Mouse (Mus musculus) gastrocnemius, adult 18-20 months (tissue): ENCODE results near the gene Gm13420. TPM values are rescaled to one million over a fixed set of nuclear protein-coding genes. Genes with fewer than 3 reads are reported as not detected.
"Not testable (repeated sequence)": the region's sequence is repeated elsewhere in the genome, so short reads cannot be mapped to it uniquely, and the experiment has no call there.

Source experiments
- DNase-seq: peaks from one replicate; pipeline ENCODE4 v3.0.0; 2021; ENCODE audit warnings: low spot score
- long read RNA-seq, 2 experiments: library from polyadenylated mRNA; stranded (forward); transcript quantifications; one replicate each; pipeline ENCODE4 v2.0.0; 2021
- total RNA-seq, 2 experiments: library from RNA; stranded (reverse); gene quantifications; 2 replicates each; pipeline ENCODE4 v1.2.3; 2021

The Gm13420 gene
- total RNA-seq, result not detected
- long read RNA-seq, experiment 1, result 0 reads
- long read RNA-seq, experiment 2, result 0 reads

- no peak for DNase-seq
Measured at GRCm38 (mm10) chr2:29751497-29751896, at the start of gene Gm13420. TSS of gene Gm13420 (minus strand) at chr2:29751685.

DNA sequence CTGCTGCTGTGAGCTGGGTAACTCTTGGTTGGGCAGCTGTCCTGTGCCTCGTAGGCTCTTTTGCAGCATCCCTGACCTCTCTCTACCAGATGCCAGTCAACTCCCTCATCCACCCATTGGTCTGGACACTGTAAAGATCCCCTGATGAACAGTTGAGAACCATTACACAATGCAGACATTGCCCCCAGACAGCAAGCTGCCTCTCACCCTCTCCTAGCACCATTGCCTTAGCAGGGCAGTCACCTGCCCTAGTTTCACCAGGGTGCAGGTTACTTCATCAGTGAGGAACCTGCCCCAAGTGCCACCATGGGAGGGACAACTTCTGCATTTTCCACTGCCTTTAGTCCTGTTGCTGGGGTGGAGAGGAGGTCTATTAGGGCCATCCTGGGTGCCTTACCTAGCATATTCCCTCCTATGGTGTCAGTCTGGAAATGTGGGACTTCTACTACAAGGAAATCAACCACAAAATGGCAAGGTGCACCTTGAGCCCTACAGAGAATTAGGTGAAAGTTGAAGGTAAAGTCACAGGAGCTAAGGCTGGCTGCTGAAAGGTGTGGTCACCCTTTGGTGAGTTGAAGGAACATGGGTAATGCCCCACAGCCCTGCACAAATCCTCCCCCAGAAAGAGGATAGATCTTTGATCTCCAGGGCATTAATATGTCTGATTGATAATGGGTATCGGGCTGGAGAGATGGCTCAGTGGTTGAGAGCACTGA lies 41.4 kb upstream of the Gm13420 start:
- no peak for DNase-seq

DNA sequence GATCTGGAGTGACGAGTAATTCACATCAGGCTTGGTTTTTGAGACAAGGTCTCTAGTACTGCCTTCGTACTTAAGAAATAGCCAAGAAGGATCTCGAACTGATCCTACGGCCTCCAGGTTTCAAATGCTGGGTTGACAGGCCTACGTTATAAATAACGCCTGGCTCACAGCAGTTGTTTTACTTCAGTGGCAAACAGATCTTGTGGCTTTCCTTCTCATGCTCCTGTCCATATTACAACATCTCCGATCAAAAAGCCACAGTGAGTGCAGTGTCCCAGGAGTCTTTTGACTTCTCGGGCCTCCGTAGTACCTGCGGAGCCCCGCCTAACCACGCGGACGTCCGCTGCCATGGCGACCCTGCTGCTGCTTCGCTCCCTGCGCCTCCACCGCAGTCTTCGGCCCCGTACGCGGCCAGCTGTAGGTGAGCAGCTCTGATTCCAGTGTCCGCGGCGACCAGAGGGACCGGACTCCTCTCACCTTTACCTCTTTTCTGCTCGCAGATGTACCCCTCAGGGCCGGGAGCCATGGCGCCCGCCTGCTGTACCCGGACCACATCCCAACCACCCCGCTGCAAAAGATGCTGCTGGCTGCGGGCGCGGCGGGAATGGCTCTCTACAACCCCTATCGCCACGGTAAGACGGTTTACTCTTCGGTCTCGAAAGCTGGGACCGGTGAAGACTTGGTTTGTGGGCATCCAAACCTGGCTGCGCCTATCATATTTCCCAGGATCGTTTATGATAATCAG lies 36.6 kb upstream of the Gm13420 start, which contains the start of gene Trub2:
Trub2 (minus strand) TSS at position 566 of the 745 bp plus-strand sequence.
- DNase-seq, result peak; percentile 82

DNA sequence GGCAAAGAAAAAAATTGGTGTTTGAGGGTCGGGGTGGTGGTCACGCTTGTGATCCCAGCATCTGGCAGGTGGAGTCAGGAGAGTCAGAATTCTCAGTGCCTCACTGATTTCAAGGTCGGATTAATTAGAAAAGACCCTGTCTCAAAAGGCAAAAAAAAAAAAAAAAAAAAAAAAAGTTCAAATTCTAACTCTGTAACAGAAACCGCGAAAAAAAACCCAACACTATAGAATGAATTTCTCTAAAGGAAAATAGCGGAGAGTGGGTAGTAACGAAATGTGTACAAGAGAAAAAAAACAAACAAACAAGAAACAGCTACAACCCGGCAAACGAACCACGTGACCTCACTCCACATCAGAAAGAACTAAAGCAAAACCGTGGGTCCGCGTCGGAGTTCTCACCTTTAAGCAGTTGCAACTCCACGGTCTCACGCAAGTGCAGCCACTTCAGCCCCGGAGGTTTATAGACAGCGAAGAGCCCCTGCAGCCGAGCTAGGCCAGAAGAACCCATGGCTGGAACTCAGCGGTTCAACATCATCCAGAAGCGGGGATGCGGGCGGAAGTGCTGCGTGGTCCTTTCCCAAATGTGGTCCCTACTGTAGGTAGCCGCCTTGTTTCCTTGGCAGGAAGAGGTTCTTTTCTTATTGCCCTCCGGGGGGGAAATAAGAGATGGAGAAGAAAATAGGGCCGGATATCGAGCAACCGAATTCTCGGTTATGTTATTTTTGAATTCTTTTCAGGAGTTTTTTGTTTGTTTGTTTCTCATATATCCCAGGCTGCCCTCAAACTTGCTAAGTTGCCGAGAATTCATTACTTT lies 35.8 kb upstream of the Gm13420 start, which contains the start of gene Coq4:
Coq4 (plus strand) TSS at position 390 of the 814 bp plus-strand sequence.
- peak; percentile 93 for DNase-seq

GRCm38 (mm10) chr2:29784290-29784689 lies 32.8 kb upstream of the Gm13420 start:
- no peak for DNase-seq

DNA sequence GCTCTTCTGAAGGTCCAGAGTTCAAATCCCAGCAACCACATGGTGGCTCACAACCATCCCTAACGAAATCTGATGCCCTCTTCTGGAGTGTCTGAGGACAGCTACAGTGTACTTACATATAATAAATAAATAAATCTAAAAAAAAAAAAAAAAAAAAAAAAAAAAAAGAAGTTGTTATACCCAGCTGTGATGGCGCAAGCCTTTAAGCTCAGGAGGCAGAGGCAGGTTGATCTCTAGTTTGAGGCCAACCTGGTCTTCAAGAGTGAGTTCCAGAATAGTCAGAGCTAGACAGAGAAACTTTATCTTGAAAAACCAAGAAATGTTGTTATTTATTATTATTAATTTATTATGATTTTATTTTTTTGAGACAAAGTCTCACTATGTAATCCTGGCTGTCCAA lies 29.8 kb upstream of the Gm13420 start:
- DNase-seq, result not testable (repeated sequence)

DNA sequence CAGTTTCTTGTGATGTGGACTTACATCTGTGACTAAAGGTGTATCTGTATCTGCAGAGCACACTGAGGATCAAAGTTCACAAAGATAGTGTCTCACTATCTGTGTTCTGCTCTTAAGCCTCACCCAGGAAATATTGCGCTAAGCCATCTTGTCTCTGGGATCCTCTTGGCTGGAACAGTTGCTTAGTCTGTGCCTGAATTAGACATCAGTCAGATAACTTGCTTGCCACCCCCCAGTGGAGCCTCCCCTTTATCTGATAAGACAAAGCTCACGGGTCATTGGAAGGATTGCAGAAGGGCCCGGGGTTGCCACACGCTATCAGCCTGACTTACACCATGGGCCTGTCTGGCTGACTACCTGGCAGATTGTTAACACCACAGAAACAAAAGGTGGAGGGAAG lies 21.8 kb upstream of the Gm13420 start:
- no peak for DNase-seq

DNA sequence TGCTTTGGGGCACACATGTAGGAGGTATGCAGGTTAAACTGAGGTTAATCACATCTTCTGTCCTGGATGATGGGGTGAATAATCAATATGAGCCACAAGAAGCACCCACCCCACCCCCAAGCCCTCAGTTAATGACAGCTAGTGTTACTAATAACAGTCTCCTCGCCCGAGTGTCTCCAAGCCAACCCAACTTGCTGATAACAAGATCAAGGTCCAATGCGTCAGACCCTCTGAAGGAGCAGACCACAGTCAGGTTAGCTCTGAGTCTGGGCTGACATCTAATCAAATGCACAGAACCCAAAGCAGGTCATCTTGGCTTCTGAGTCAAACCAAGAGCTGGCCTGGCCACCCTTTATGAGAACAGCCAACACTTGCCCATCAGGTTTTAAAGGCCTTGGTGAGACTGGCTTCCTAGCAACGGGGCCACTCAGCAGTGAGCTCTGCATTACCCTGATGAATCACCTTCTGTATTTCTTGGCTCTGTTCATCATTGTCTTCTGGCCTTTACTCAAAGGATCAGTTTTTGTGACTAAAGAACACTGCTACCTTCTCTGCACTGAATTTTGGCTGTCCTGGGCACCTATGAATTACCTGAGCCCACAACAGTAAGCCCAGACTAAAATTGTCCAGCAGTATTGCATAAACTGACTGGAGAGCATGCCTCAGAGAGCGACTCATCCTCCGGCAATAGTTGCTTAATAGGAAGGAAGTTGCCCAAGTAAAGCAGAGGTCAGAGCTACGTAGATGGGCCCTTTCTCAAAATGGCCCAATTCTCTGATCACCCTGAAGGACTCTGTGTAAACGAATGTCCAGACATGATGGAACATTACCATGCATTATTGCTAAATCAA lies 20.4 kb upstream of the Gm13420 start:
- no peak for DNase-seq

DNA sequence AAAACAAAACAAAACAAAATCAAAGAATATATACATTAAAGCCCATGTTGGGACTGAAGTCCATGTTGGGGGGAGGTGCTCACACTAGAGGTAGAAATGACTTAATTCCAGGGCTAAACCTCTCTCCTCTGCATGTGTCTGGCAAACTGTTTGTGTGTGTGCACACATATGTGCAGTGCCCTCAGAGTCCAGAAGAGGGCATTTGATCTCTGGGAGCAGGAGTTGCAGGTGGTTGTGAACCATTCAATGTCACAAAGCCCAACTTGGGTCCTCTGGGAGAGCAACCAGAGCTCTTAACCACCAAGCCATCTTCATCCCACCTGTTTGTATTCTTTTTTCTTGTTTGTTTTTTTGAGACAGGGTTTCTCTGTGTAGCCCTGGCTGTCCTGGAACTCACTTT lies 18.7 kb upstream of the Gm13420 start:
- DNase-seq, result no peak

DNA sequence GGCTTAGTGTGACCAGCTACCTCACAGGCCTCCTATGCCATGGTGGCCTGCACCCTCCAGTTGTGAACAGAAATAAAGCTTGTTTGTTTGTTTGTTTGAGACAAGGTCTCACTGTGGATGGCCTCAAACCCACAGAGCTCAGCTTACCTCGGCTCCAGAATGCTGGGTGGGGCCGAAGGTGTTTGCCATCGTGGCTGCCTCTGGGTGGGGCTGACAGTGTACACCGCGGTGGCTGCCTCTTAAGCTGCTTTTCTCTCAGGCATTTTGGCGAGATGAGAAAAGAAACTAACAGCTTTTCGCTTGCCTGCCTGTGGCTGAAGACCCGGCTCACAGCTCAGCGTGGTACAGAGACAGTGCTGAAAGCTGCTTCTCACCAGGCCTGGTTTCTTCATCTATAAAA lies 17.4 kb upstream of the Gm13420 start:
- DNase-seq, result no peak

- DNase-seq, result no peak
Measured at GRCm38 (mm10) chr2:29767976-29768709, 16.7 kb upstream of the Gm13420 start.

DNA sequence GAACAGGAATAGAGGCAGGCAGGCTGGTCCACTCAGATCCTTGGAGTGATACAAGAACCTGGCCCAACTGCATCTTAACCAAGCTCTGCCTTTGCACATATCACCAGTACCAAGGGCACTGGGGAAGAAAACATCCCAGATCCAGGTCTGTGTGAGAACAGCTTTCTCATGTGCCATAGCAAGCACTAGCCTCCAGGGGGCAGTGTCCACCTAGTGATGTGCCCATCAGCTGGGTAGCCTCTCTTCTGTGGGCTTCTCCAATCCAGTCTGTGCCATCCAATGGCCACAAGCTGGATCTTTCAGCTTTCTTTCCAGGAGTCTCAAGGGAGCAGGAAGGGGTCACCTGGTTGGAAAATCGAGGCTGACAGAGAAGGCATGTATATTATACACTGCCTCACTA lies 13.3 kb upstream of the Gm13420 start:
- peak; percentile 57 for DNase-seq

DNA sequence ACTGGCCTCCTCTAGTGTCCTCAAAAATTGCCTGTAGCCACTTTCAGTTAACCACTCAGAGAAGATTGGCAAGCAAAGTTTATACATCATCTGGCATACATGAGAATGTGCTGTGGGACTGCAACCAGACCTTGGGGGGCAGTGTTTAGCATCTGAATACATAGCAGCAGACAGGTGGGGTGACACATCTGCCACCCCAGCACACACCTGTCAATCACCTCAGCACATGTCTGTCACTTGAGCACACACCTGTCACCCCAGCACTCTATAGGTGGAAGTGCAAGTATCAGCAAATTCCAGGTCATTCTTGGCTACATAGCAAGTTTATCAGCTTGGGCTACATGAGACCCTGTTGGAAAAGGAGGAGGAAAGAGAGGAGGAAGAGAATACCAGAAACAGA lies 4.2 kb upstream of the Gm13420 start:
- DNase-seq, result no peak

GRCm38 (mm10) chr2:29752397-29752796 lies 912 bp upstream of the Gm13420 start:
- DNase-seq, result no peak

GRCm38 (mm10) chr2:29748499-29748898 lies 3.0 kb downstream of the Gm13420 start:
- no peak for DNase-seq

DNA sequence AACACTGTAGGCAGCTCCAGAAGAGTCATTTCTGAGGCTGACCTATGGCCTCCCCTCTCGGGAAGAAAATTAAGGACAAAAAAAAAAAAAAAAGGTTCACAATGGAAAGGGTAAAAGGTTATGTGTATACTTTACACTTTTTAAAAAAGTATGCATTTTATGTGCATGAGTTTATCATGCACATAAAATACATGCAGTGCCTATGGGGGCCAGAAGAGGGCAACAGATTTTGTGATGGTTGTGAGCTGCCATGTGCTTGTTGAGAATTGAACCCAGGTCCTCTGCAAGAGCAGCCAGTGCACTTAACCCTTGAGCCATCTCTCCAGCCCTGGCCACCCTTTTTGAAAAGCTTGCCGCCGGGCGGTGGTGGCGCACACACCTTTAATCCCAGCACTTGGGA lies 3.6 kb downstream of the Gm13420 start:
- no peak for DNase-seq

- no peak for DNase-seq
Measured at GRCm38 (mm10) chr2:29747188-29747782, 4.2 kb downstream of the Gm13420 start.

- DNase-seq, result no peak
Measured at GRCm38 (mm10) chr2:29744256-29744655, 7.2 kb downstream of the Gm13420 start.

DNA sequence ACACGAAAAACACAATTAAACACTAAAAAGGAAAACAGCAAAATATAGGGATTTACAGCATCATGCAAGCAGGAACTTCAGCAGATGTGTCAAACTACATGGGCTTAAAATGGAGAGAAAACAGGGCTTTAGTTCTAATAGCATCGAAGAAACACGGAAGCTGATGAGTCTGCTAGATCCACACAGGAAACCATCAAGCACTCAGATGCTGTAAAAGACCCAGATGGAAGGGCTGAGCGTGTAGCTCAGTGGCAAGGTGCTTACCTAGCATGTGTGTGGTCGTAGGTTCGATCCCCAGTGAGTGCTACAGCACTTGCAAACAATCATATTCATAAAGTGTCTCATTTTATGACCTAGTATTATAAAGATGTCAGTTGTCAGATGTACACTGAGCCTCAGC lies 10.3 kb downstream of the Gm13420 start:
- DNase-seq, result no peak

DNA sequence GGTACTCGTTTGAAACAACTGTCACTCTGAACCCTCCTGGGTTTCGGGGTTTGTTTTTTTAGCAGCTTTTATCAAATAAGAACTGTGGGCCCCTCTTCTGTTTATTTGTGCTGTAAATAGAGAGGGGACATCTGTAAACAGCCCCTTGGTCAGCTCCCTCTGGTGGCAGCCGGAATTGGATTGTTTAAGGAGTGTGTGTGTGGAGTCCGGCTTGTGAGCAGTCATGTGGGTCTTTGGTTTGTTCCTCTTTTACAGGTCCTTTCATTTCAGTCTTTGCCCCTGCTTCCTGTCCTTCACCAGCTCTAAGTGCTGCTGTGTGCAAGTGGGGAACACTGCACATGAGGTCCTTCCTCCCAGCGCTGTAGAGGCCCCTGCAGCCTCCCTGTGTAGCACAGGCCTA lies 12.1 kb downstream of the Gm13420 start:
- DNase-seq, result no peak
